Mouse (Mus musculus): ENCODE results near the gene Prr29.
"Not testable (repeated sequence)": the region's sequence is repeated elsewhere in the genome, so short reads cannot be mapped to it uniquely, and the experiment has no call there.

The Prr29 gene

GRCm38 (mm10) chr11:106365366-106365765 is at the start of gene Prr29:
Gene Prr29 (plus strand): TSS chr11:106365472.
- DNase-seq (ENCODE audit: low spot score), result no peak

GRCm38 (mm10) chr11:106316416-106316815 is 48.9 kb upstream of the Prr29 start:
- no peak for DNase-seq (ENCODE audit: low spot score)

DNA sequence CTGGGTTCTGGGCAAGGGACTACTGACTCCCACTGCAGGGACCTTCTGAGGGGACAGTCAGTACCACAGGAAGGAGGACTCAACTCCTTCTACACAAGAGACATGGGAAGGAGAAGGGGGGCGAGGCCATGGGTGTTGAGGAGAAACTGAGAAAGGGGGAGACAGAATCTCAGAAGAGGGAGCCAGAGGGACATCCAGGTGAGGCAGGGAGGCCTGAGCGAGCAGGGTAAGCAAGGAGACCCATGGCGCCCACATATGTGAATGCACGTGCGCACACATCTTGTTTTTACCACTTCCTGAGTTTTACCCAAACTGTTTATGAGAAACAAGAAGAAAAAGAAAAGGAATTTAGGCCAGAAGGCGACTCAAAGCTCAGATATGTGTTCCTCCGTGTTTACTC is 47.5 kb upstream of the Prr29 start:
- peak; percentile 58 for DNase-seq (ENCODE audit: low spot score)

DNA sequence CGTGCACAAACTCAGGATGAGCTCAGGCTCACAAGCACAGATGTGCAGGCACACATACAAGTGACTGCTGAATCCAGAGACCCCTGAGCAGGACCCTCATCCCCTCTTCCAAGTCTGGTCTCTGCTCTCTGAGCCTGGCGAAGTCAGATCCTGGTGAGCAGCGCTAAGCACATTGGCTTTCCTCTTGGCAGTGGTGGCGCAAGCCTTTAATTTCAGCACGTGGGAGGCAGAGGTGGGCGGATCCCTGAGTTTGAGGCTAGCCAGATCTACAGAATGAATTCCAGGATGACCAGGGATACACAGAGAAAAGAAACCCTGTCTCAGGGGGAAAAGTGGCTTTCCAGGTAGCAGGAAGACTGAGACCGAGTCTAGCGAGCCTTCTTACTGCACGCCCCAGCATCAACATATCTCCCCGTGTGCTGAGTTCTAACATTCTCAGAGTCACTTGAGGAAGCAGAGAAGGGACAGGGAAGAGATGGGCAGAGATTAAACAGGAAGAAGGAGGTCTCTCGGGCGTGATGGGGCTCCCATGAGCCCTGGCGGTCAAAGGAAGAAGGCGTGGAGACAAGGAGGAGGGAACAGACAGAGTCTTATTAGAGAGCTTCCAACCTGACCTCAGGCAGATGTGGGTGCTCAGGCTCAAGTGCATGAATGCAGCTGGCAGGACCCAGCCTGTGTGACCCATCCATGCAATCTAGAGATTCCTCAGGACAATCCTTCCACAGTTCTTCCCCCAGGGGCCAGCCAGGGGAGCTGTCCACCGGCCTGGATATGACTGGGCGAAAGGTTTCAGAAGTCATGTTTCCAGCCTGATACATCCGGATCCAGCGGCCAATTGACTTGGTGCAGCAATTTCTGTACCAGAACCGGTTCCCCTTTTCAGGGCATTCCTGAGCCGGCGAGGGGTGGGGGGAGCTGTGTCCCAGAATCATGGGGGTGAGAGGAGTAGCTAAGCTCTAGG is 46.6 kb upstream of the Prr29 start:
- DNase-seq (ENCODE audit: low spot score), result no peak

DNA sequence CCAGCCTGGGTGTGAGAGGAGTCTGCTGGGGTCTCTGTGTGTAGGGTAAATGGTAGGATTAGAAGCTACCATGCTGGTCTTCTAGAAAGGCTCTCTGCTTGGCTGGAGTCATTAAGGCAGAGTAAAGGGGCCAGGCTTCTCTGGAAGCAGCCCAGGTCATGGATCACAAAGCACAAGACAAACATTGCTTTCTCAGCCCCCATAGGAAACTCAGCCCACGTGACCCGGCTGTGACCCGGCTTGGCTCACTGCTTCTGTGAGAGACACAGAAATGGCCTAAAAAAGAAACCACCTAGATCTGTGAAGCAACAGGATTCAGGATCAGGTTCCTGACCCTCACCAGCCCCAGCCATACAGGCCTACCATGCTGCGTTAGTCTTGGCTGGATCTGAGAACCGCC is 40.4 kb upstream of the Prr29 start:
- DNase-seq (ENCODE audit: low spot score), result no peak

GRCm38 (mm10) chr11:106325566-106326206 is 39.6 kb upstream of the Prr29 start:
- DNase-seq (ENCODE audit: low spot score), result peak; percentile 74

DNA sequence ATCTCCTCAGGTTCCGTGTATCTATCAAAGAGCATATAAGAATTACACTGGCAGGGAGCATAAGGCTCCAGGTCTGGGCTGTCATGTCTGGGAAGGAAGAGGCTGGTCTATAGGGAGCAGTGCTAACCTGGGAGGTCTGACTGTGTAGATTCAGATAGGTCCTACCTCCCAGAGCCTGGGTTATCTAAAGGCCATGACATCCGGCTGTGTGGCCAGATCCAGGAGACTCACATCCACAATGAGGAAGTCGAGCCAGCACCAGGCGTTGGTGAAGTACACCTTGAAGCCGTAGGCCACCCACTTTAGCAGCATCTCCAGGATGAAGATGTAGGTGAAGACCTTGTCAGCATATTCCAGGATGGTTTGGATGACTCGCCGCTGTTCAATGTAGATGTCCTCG is 38.8 kb upstream of the Prr29 start:
- DNase-seq (ENCODE audit: low spot score), result no peak

DNA sequence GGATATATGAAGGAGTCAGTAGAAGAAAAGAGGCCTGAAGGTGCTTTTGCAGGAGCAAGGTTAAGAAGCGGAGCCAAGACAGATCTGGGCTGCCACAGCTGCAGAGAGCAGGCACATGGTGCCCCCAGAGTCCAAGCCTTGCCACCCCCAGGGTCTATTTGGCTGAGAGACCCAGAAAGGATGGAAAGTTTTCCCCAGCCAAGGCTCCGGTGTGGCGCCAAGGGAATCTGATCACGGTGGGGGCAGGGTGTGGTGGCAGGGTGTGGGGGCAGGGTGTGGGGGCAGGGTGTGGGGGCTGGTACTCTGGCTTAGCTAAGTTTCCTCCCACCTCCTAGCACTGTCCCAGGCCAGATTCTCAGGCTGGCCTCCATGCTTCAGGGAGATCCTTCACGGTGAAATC is 36.8 kb upstream of the Prr29 start:
- no peak for DNase-seq (ENCODE audit: low spot score)

GRCm38 (mm10) chr11:106329128-106329527 is 36.1 kb upstream of the Prr29 start:
- DNase-seq (ENCODE audit: low spot score), result no peak

- DNase-seq (ENCODE audit: low spot score), result peak; percentile 70
These were observed 35.6 kb upstream of the Prr29 start for GRCm38 (mm10) chr11:106329682-106330081.

- DNase-seq (ENCODE audit: low spot score), result no peak
These were observed 32.8 kb upstream of the Prr29 start for GRCm38 (mm10) chr11:106332458-106332857.

GRCm38 (mm10) chr11:106334066-106334465 is 31.2 kb upstream of the Prr29 start:
- no peak for DNase-seq (ENCODE audit: low spot score)

- DNase-seq (ENCODE audit: low spot score), result no peak
These were observed 27.2 kb upstream of the Prr29 start for GRCm38 (mm10) chr11:106338029-106338428.

DNA sequence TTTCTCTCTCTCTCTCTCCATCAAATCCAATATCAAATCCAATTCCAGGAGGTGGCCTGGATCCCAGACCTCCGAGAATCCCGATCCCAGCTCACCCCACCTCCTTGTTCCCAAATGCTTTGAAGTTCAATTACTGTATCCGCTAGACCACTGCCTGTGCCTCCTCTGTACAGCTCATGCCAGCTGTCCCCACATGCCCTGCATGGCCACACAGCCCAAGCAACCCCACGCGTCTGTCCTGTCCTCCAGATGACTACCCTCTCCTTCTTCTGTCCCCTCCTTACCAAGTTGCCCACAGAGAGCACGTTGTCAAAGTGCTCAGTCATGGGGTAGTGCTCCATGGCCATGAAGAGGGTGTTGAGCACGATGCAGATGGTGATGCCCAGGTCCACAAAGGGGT is 26.4 kb upstream of the Prr29 start:
- no peak for DNase-seq (ENCODE audit: low spot score)

GRCm38 (mm10) chr11:106339323-106339722 is 25.9 kb upstream of the Prr29 start:
- not testable (repeated sequence) for DNase-seq (ENCODE audit: low spot score)

GRCm38 (mm10) chr11:106340990-106341520 is 24.2 kb upstream of the Prr29 start:
- no peak for DNase-seq (ENCODE audit: low spot score)

DNA sequence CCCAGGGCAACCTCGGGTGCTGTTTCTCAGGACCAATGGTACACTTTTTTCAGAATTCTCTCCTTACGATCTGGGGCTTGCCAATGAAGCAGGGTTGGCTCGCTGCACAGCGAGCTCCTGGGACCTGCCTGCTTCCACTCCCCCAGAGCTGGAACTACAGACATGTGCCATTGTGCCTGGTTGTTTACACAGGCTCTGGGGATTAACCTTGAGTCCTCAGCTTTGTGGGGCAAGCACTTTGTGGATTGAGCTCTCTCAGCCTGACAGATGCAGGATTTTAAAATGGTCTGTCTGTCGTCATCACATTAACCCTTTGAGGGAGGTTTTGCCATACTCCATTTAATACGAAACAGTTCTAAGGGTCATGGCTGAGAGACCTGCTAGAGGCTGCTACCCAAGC is 20.4 kb upstream of the Prr29 start:
- DNase-seq (ENCODE audit: low spot score), result no peak

GRCm38 (mm10) chr11:106349772-106350171 is 15.5 kb upstream of the Prr29 start:
- DNase-seq (ENCODE audit: low spot score), result no peak

DNA sequence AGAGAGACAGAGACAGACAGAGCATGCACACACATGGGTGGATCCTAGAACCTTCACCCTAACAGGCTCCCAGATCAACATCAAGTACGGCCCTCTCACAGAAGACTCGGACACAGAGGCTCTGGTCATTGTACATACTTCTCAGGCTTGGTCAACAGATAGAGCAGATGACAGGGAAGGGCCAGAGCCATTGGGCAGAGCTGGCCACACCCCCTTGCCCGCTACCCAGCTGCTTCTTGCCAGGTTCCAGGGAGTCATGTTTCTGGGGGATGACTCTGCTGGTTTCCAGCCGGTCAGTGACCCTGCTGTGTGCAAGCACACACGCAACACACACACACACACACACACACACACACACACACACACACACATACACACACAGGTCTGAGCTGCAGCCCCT is 14.4 kb upstream of the Prr29 start:
- no peak for DNase-seq (ENCODE audit: low spot score)

DNA sequence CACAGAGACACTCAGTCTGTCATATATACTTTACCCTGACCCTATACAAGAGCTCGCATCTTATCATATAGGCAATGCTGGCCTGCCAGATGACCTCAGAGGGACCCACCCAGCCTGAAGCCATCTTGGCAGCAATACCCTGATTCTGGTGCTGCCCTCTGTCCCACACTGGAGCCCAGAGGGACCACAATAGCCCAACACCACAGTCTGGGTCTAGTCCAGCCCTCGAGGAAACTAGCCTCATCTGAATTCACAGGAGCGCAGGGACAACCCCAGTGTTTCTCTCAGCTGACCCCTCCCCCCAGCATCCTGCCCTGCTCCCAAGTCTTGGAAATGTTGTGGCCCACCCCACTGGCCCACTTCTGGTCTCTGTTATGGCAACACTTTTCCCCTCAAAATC is 14.0 kb upstream of the Prr29 start:
- DNase-seq (ENCODE audit: low spot score), result no peak

GRCm38 (mm10) chr11:106351941-106352340 is 13.3 kb upstream of the Prr29 start:
- peak; percentile 53 for DNase-seq (ENCODE audit: low spot score)

DNA sequence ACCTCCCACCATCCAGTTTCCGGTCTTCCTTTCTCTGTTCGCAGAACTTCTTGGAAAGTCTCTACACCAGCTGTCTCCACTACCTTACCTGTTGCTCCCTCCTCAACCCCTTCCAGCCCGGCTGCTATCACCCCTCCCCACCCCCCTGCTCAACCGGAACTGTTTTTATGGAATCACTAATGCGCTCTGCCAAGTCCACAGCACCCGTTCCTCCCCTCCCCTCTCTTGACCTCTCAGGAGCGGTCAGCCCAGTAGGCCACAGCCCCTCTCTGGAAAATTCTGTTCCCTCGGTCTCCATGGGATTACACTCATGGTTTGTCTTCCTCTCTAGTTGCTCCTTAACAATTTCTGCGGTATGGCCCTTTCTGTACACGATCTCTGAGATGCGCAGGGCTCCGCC is 12.1 kb upstream of the Prr29 start, which contains the start of gene Scn4a:
Scn4a (minus strand) TSS at position 101 of the 400 bp plus-strand sequence.
- no peak for DNase-seq (ENCODE audit: low spot score)

DNA sequence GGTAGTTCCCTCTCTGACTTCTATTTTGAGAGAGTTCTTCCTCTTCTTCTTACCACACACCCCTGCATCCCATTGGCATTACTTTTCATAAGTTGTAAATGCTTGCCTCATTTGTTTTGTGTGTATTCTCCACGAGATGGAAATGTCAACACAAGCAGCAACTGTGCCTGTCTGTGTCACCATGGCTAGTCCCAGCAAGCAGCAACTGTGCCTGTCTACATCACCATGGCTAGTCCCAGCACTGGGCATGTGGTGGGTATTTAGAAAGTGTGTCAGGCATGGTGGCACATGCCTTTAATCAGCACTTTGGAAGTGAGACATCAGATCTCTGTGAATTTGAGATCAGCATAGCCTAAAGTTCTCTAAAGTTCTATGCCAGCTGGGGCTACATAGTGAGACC is 11.1 kb upstream of the Prr29 start:
- DNase-seq (ENCODE audit: low spot score), result no peak
